Mouse (Mus musculus) liver, embryonic 14.5 days (tissue): ENCODE measurements at regions not wholly inside any gene's neighbourhood (a gene's known extent, or its start where the extent isn't known, plus 50 kb on each side); places are given as distances from the start of the nearest gene placed in this dataset.

ENCODE experiments used
- ATAC-seq: fragments of 200-750 bp; cut with Nextera tagmentation; 2 replicates; pipeline ENCODE4 v1.8.0; 2017; ENCODE audit warnings: moderate number of reproducible peaks, mild to moderate bottlenecking, moderate library complexity; ENCODE audit not compliant: insufficient read depth
- DNase-seq, 3 experiments: peaks; one replicate each; pipeline ENCODE4 v3.0.0-alpha.2; 2012 to 2013; ENCODE audit warnings: low read depth in 3 of 3, low spot score in 3 of 3
- H3K27ac ChIP-seq: fragments of 300-500 bp; sonication (generic); 2 replicates; pipeline ENCODE4 v1.5.1; 2014; ENCODE audit warnings: moderate library complexity, mild to moderate bottlenecking, control low read depth, inconsistent platforms
- H3K27me3 ChIP-seq: fragments of 300-500 bp; sonication (generic); 2 replicates; pipeline ENCODE4 v1.6.1; 2014; ENCODE audit warnings: mild to moderate bottlenecking, low read length, moderate library complexity; ENCODE audit not compliant: control insufficient read depth, insufficient read depth
- H3K36me3 ChIP-seq: fragments of 300-500 bp; sonication (generic); replicated peaks from 2 replicates; pipeline ENCODE4 v1.6.1; 2014; ENCODE audit warnings: low read depth; ENCODE audit not compliant: control insufficient read depth, insufficient read depth
- H3K4me1 ChIP-seq, 2 experiments: fragments of 200-500 bp in 1 of 2; fragments of 300-500 bp in 1 of 2; sonication (generic) in 1 of 2; replicated peaks; 2 replicates each; pipeline ENCODE4 v1.6.1; 2012 to 2014; ENCODE audit warnings: antibody characterized with exemption in 1 of 2, inconsistent platforms in 1 of 2, low read length in 1 of 2; ENCODE audit not compliant: control insufficient read depth in 2 of 2, insufficient read depth in 2 of 2
- H3K4me2 ChIP-seq: fragments of 300-500 bp; sonication (generic); 2 replicates; pipeline ENCODE4 v1.6.1; 2014; ENCODE audit warnings: low read depth, mild to moderate bottlenecking, control low read depth, moderate library complexity
- H3K4me3 ChIP-seq, 2 experiments: fragments of 200-500 bp in 1 of 2; fragments of 300-500 bp in 1 of 2; sonication (generic) in 1 of 2; 2 replicates each; pipeline ENCODE4 v1.5.1; 2012 to 2014; ENCODE audit warnings: low read depth in 2 of 2, low read length in 2 of 2, mild to moderate bottlenecking in 2 of 2, control low read depth in 1 of 2, inconsistent platforms in 1 of 2, moderate library complexity in 1 of 2; ENCODE audit not compliant: insufficient read depth in 1 of 2
- H3K9ac ChIP-seq: fragments of 300-500 bp; sonication (generic); replicated peaks from 2 replicates; pipeline ENCODE4 v1.6.1; 2014; ENCODE audit warnings: mild to moderate bottlenecking, control low read depth, moderate library complexity
- H3K9me3 ChIP-seq: fragments of 300-500 bp; sonication (generic); 2 replicates; pipeline ENCODE4 v1.6.1; 2016; ENCODE audit warnings: low read length, mixed read lengths; ENCODE audit not compliant: control insufficient read depth
- CTCF ChIP-seq: IDR thresholded peaks from 2 replicates; pipeline ENCODE4 v1.5.1; 2016; ENCODE audit warnings: antibody characterized with exemption, low read depth, control low read depth
- EP300 ChIP-seq: IDR thresholded peaks from 2 replicates; pipeline ENCODE4 v1.6.1; 2016; ENCODE audit warnings: antibody characterized with exemption, low read depth
- WGBS: fragments of 180-500 bp; shearing (Covaris S2); extraction: QIAGEN DNeasy Blood & Tissue Kit; methylation state at CpG from one replicate; pipeline ENCODE4 v1.1.7; 2014; ENCODE audit not compliant: insufficient replicate concordance; 5-methylcytosine and 5-hydroxymethylcytosine counted together

DNA sequence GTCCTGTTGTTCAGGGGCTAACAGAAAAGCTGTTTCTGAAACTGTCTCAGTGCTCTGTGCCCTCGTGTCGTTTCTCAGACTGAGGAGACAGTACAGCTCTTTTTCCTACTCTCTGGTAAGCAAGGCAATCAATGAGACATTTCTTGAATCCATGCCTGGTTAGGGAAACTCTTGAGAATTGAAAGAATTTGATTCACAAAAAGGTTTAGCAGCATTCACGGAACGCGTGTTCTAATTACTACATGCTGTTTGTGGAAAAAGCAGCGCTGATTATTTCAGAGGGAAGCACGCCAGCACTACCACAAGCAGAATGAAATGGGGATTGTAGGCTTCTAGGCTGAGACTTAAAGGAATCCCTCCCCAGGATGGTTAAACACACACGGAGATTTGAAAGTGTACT is 112.5 kb upstream of the Adgrl2 start:
- Histone ChIP-seq H3K27ac (no peak overlapping the region), H3K4me3 (no peak overlapping the region), H3K9me3 (no peaks in the 10 kb centered on the region), H3K4me2 (no peak overlapping the region), H3K9ac (no peak overlapping the region), H3K27me3 (no peaks in the 10 kb centered on the region), H3K4me1 (peaks cover 0 to 5% of the 10 kb centered on the region in 2 experiments; a peak in 1 of 4 replicates), H3K36me3 (no peaks in the 10 kb centered on the region)
- no peak for DNase-seq
- no peak for ATAC-seq
- no peak for TF ChIP-seq CTCF
- TF ChIP-seq EP300: no peak
- WGBS: 71% methylated on average over 8 of the region's 8 CpGs

DNA sequence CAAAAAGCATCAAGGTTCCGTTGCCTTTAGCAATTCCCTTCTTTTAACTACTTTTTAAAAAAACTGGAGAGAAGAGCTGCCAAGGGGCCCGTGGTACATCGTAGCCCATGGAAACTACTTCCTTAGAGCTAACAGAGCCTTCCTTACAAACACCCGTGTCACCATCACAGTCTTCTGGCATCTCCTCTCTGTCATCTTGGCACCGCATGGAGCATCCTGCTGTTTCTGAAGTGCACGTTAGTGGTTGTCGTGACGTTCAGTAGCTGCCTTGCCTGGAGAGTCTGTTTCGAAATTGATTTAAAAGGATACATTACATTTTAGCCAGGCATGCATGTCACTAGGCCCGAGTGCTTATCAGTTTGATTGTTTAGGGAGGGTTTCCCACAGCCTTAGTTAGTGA is 111.4 kb upstream of the Adgrl2 start:
- 55% methylated on average over 10 of the region's 10 CpGs for WGBS
- Histone ChIP-seq H3K36me3 (no peaks in the 10 kb centered on the region), H3K4me2 (no peak overlapping the region), H3K27ac (no peak overlapping the region), H3K4me1 (peaks cover 0 to 5% of the 10 kb centered on the region in 2 experiments; a peak in 1 of 4 replicates), H3K4me3 (no peak overlapping the region), H3K9ac (no peak overlapping the region), H3K27me3 (no peaks in the 10 kb centered on the region), H3K9me3 (no peaks in the 10 kb centered on the region)
- TF ChIP-seq EP300 (no peak), CTCF (no peak)
- ATAC-seq: no peak
- no peak for DNase-seq

DNA sequence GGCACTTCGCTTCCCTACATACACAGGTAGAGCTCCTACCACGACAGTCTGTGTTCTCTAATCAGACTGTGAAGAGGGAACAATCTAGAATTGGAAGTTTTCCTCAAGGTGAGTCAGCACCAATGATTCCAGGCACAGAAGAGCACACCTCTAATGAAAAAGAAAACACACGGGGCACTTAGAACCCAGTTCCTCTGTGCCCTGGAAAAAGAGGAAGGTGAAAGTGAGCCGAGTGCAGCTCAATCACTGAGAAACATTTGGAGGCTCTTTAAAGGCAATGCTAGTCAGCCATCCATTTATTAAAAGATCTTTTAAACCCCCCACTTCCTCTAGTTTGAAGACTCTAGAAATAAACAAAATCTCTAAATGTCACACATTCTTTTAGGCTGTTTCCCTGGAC is 108.4 kb upstream of the Adgrl2 start:
- DNase-seq (no peak), ATAC-seq (no peak)
- Histone ChIP-seq H3K4me1 (0 out of 4 replicates have a peak, but pooled peaks cover 0 to 2% of the 10 kb centered on the region in 2 experiments), H3K27me3 (no peaks in the 10 kb centered on the region), H3K4me3 (no peak overlapping the region), H3K36me3 (no peaks in the 10 kb centered on the region), H3K4me2 (no peak overlapping the region), H3K9ac (no peak overlapping the region), H3K9me3 (no peaks in the 10 kb centered on the region), H3K27ac (no peak overlapping the region)
- WGBS: 16% methylated on average over 4 of the region's 4 CpGs
- TF ChIP-seq EP300 (no peak), CTCF (no peak)

- 30% methylated on average over 4 of the region's 4 CpGs for whole genome bisulfite sequencing
These were observed 106.7 kb upstream of the Adgrl2 start for GRCm38 (mm10) chr3:149097026-149097425.

GRCm38 (mm10) chr3:149092649-149093048 is 102.3 kb upstream of the Adgrl2 start:
- Histone ChIP-seq H3K27me3 (no peaks in the 10 kb centered on the region), H3K9me3 (no peaks in the 10 kb centered on the region), H3K4me1 (peaks cover 0 to 6% of the 10 kb centered on the region in 2 experiments; a peak in 1 of 4 replicates), H3K9ac (no peak overlapping the region), H3K4me2 (no peak overlapping the region), H3K27ac (no peak overlapping the region), H3K36me3 (no peaks in the 10 kb centered on the region), H3K4me3 (no peak overlapping the region)
- ATAC-seq: no peak
- TF ChIP-seq CTCF (no peak), EP300 (no peak)
- WGBS: 19% methylated on average over 5 of the region's 5 CpGs
- no peak for DNase-seq

More at GRCm38 (mm10) chr3:149097026-149097425, 106.7 kb upstream of the Adgrl2 start:
- Histone ChIP-seq H3K4me3 (no peak overlapping the region), H3K27ac (no peak overlapping the region), H3K4me1 (no peaks in the 10 kb centered on the region), H3K9ac (no peak overlapping the region), H3K9me3 (no peaks in the 10 kb centered on the region), H3K4me2 (no peak overlapping the region), H3K27me3 (no peaks in the 10 kb centered on the region), H3K36me3 (no peaks in the 10 kb centered on the region)
- DNase-seq: no peak
- TF ChIP-seq CTCF (no peak), EP300 (no peak)
- no peak for ATAC-seq

GRCm38 (mm10) chr3:149090103-149090502 is 99.7 kb upstream of the Adgrl2 start:
- no peak overlapping the region for H3K27ac ChIP-seq
- DNase-seq: no peak
- no peaks in the 10 kb centered on the region for H3K36me3 ChIP-seq
- no peaks in the 10 kb centered on the region for H3K27me3 ChIP-seq
- WGBS: 60% methylated on average over 5 of the region's 5 CpGs
- no peak for ATAC-seq
- no peak overlapping the region for H3K9ac ChIP-seq
- no peak overlapping the region for H3K4me3 ChIP-seq
- H3K9me3 ChIP-seq: no peaks in the 10 kb centered on the region
- no peak for TF ChIP-seq CTCF
- no peak for TF ChIP-seq EP300
- no peak overlapping the region for H3K4me2 ChIP-seq
- H3K4me1 ChIP-seq: peaks cover 0 to 16% of the 10 kb centered on the region in 2 experiments; a peak in 2 of 4 replicates
